Mouse (Mus musculus) liver, embryonic 16.5 days (tissue): ENCODE measurements around the gene Rhox3e. TPM values are rescaled to one million over a fixed set of nuclear protein-coding genes. Genes with fewer than 3 reads are reported as not detected.
"Not testable (repeated sequence)": the region's sequence is repeated elsewhere in the genome, so short reads cannot be mapped to it uniquely, and the experiment has no call there.

Experiments
- ATAC-seq: fragments of 200-750 bp; cut with Nextera tagmentation; 2 replicates; pipeline ENCODE4 v1.8.0; 2017; ENCODE audit warnings: low read depth, mild to moderate bottlenecking, moderate number of reproducible peaks, moderate library complexity
- H3K27ac ChIP-seq: fragments of 300-500 bp; sonication (generic); 2 replicates; pipeline ENCODE4 v1.5.1; 2014; ENCODE audit warnings: mild to moderate bottlenecking, low read length
- H3K27me3 ChIP-seq: fragments of 300-500 bp; sonication (generic); 2 replicates; pipeline ENCODE4 v1.6.1; 2014; ENCODE audit warnings: low read depth, low read length, mixed read lengths; ENCODE audit not compliant: control insufficient read depth, insufficient read depth
- H3K36me3 ChIP-seq: fragments of 300-500 bp; sonication (generic); 2 replicates; pipeline ENCODE4 v1.6.1; 2014; ENCODE audit warnings: mild to moderate bottlenecking; ENCODE audit not compliant: control insufficient read depth, insufficient read depth
- H3K4me1 ChIP-seq: fragments of 300-500 bp; sonication (generic); 2 replicates; pipeline ENCODE4 v1.6.1; 2014; ENCODE audit warnings: low read depth, low read length, mixed read lengths; ENCODE audit not compliant: control insufficient read depth
- H3K4me2 ChIP-seq: fragments of 300-500 bp; sonication (generic); 2 replicates; pipeline ENCODE4 v1.6.1; 2014; ENCODE audit warnings: low read depth, low read length, mixed read lengths
- H3K4me3 ChIP-seq: fragments of 300-500 bp; sonication (generic); 2 replicates; pipeline ENCODE4 v1.5.1; 2014; ENCODE audit warnings: low read depth, mild to moderate bottlenecking, low read length
- H3K9ac ChIP-seq: fragments of 300-500 bp; sonication (generic); 2 replicates; pipeline ENCODE4 v1.6.1; 2014; ENCODE audit warnings: low read depth, low read length
- H3K9me3 ChIP-seq: fragments of 300-500 bp; sonication (generic); replicated peaks from 2 replicates; pipeline ENCODE4 v1.6.1; 2016; ENCODE audit warnings: low read length; ENCODE audit not compliant: control insufficient read depth
- WGBS: fragments of 180-500 bp; shearing (Covaris S2); extraction: QIAGEN DNeasy Blood & Tissue Kit; methylation state at CpG from one replicate; pipeline ENCODE4 v1.1.7; 2014; ENCODE audit not compliant: insufficient replicate concordance; 5-methylcytosine and 5-hydroxymethylcytosine counted together
- polyA plus RNA-seq: library from polyadenylated mRNA; unstranded; fragments of >200 nt; fragmentation: Nextera tagmentation; extraction: Ambion mirVana; gene quantifications from 2 replicates; pipeline ENCODE4 v1.2.1, GENCODE M21; 2015

Rhox3e gene
- not detected in 2 replicates for polyA plus RNA-seq

- H3K4me1 ChIP-seq, H3K36me3 ChIP-seq, H3K4me2 ChIP-seq, H3K27ac ChIP-seq, H3K27me3 ChIP-seq, H3K4me3 ChIP-seq, ATAC-seq, H3K9me3 ChIP-seq, H3K9ac ChIP-seq: not testable (repeated sequence)
- WGBS = no CpG with 5 or more reads among the region's 4 CpGs
These were observed at the start of gene Rhox3e for GRCm38 (mm10) chrX:37541719-37542118. Rhox3e (plus strand) TSS chrX:37542019.

- 77% methylated on average over 14 of the region's 18 CpGs for WGBS
- H3K4me3 ChIP-seq, H3K9me3 ChIP-seq, H3K9ac ChIP-seq, H3K36me3 ChIP-seq, H3K27ac ChIP-seq, H3K4me2 ChIP-seq, H3K27me3 ChIP-seq, ATAC-seq, H3K4me1 ChIP-seq: not testable (repeated sequence)
These were observed 27.8 kb upstream of the Rhox3e start, which contains the start of gene Rhox4d for GRCm38 (mm10) chrX:37514059-37514458. Rhox4d (plus strand) TSS chrX:37514359.

GRCm38 (mm10) chrX:37530152-37530551, 11.7 kb upstream of the Rhox3e start, which contains the start of gene Rhox2e:
Rhox2e (plus strand) TSS chrX:37530452.
- H3K36me3 ChIP-seq, H3K27me3 ChIP-seq, H3K4me3 ChIP-seq, H3K9me3 ChIP-seq, H3K4me2 ChIP-seq, H3K27ac ChIP-seq, ATAC-seq, H3K9ac ChIP-seq, H3K4me1 ChIP-seq: not testable (repeated sequence)
- WGBS = 71% methylated on average over 2 of the region's 8 CpGs

GRCm38 (mm10) chrX:37557112-37557511, 15.3 kb downstream of the Rhox3e start, which contains the start of gene Rhox4e:
Rhox4e (plus strand) TSS chrX:37557412.
- not testable (repeated sequence) for H3K36me3 ChIP-seq, H3K4me2 ChIP-seq, H3K9me3 ChIP-seq, ATAC-seq, H3K4me3 ChIP-seq, H3K4me1 ChIP-seq, H3K27ac ChIP-seq, H3K9ac ChIP-seq, H3K27me3 ChIP-seq
- 98% methylated on average over 7 of the region's 18 CpGs for WGBS

GRCm38 (mm10) chrX:37571105-37571504, 29.3 kb downstream of the Rhox3e start, which contains the start of gene Rhox2f:
Rhox2f (plus strand) TSS chrX:37571405.
- H3K27ac ChIP-seq, H3K9me3 ChIP-seq, H3K4me1 ChIP-seq, H3K9ac ChIP-seq, H3K4me3 ChIP-seq, ATAC-seq, H3K36me3 ChIP-seq, H3K27me3 ChIP-seq, H3K4me2 ChIP-seq: not testable (repeated sequence)
- WGBS = 78% methylated on average over 5 of the region's 8 CpGs

GRCm38 (mm10) chrX:37572638-37573037, 30.8 kb downstream of the Rhox3e start:
- not testable (repeated sequence) for ATAC-seq, H3K4me2 ChIP-seq

GRCm38 (mm10) chrX:37580692-37581091, 38.9 kb downstream of the Rhox3e start, which contains the start of gene Rhox3f:
Rhox3f (plus strand) TSS chrX:37580992.
- H3K36me3 ChIP-seq, H3K4me1 ChIP-seq, H3K27ac ChIP-seq, H3K27me3 ChIP-seq, H3K4me2 ChIP-seq, H3K9me3 ChIP-seq, H3K4me3 ChIP-seq, H3K9ac ChIP-seq, ATAC-seq: not testable (repeated sequence)

More at GRCm38 (mm10) chrX:37572638-37573037, 30.8 kb downstream of the Rhox3e start:
- WGBS = 50% methylated on average over 2 of the region's 2 CpGs
- H3K36me3 ChIP-seq, H3K9ac ChIP-seq, H3K4me1 ChIP-seq, H3K9me3 ChIP-seq, H3K4me3 ChIP-seq, H3K27me3 ChIP-seq, H3K27ac ChIP-seq: not testable (repeated sequence)

Other genes with a start within 250 kb of the Rhox3e start
- not detected in 2 replicates for gene Rhox3a2, start 162.0 kb upstream of the Rhox3e start, polyA plus RNA-seq
- gene Rhox4a2, start 151.2 kb upstream of the Rhox3e start, polyA plus RNA-seq = not detected in 2 replicates
- gene Rhox2b, start 130.0 kb upstream of the Rhox3e start, polyA plus RNA-seq = not detected in 2 replicates
- not detected in 2 replicates for gene Rhox4b, start 109.5 kb upstream of the Rhox3e start, polyA plus RNA-seq
- gene Rhox2c, start 88.3 kb upstream of the Rhox3e start, polyA plus RNA-seq = not detected in 2 replicates
- gene Rhox3c, start 83.4 kb upstream of the Rhox3e start, polyA plus RNA-seq = not detected in 2 replicates
- not detected in 2 replicates for gene Rhox4c, start 61.7 kb upstream of the Rhox3e start, polyA plus RNA-seq
- gene Rhox2d, start 48.6 kb upstream of the Rhox3e start, polyA plus RNA-seq = not detected in 2 replicates
- not detected in 2 replicates for gene Rhox4d, start 27.7 kb upstream of the Rhox3e start, polyA plus RNA-seq
- gene Rhox2e, start 11.6 kb upstream of the Rhox3e start, polyA plus RNA-seq = not detected in 2 replicates
- gene Rhox4e, start 15.4 kb downstream of the Rhox3e start, polyA plus RNA-seq = not detected in 2 replicates
- not detected in 2 replicates for gene Rhox2f, start 29.4 kb downstream of the Rhox3e start, polyA plus RNA-seq
- not detected in 2 replicates for gene Rhox3f, start 39.0 kb downstream of the Rhox3e start, polyA plus RNA-seq
- gene Rhox4f, start 65.7 kb downstream of the Rhox3e start, polyA plus RNA-seq = not detected in 2 replicates
- gene Rhox3g, start 86.6 kb downstream of the Rhox3e start, polyA plus RNA-seq = not detected in 2 replicates
- not detected in 2 replicates for gene Rhox2g, start 101.5 kb downstream of the Rhox3e start, polyA plus RNA-seq
- not detected in 2 replicates for gene Rhox4g, start 109.3 kb downstream of the Rhox3e start, polyA plus RNA-seq
- gene Rhox3h, start 126.7 kb downstream of the Rhox3e start, polyA plus RNA-seq = not detected in 2 replicates
- gene Rhox2h, start 131.3 kb downstream of the Rhox3e start, polyA plus RNA-seq = not detected in 2 replicates